Mouse (Mus musculus): Measurements from ENCODE around the gene Fbxw9.

Fbxw9 gene

DNA sequence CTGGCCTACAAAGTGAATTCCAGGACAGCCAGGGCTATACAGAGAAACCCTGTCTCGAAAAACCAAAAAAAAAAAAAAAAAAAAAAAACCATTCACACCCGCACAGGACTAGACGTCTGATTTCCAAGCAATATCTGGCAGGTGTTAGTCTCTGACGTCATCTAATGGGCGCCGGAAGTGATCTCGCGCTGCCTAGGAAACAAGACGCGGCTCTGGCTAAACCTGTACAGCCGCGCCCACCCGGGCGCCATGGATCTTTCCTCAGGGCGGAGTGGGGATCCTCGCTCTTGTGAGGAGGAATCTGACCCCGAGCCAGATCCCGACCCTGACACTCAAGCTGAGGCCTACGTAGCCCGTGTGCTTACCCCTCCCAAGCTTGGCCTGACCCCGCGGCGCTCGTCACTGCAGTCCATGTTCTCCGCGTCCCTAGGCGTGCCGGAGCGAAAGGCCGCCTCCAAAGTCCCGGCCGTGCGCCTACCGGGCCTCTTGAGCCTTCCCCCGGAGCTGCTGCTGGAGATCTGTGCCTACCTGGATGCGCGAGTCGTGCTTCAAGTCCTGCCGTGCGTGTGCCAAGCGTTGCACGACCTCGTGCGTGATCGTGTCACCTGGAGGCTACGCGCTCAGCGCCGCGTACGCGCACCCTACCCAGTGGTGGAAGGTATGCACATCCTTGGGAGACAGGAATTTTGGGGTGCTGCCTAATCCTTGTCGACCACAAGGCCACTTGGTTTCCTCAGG is at the start of gene Fbxw9:
Gene Fbxw9, plus strand, starts transcription at position 177 of the 738 bp plus-strand sequence.
- DNase-seq (ENCODE audit: extremely low read depth, insufficient read length, low spot score) = peak; percentile 77

- DNase-seq (ENCODE audit: extremely low read depth, insufficient read length, low spot score) = no peak
Observed at GRCm38 (mm10) chr8:85011242-85011641, 48.6 kb upstream of the Fbxw9 start.

- no peak for DNase-seq (ENCODE audit: extremely low read depth, insufficient read length, low spot score)
Observed at GRCm38 (mm10) chr8:85013230-85013840, 46.5 kb upstream of the Fbxw9 start.

DNA sequence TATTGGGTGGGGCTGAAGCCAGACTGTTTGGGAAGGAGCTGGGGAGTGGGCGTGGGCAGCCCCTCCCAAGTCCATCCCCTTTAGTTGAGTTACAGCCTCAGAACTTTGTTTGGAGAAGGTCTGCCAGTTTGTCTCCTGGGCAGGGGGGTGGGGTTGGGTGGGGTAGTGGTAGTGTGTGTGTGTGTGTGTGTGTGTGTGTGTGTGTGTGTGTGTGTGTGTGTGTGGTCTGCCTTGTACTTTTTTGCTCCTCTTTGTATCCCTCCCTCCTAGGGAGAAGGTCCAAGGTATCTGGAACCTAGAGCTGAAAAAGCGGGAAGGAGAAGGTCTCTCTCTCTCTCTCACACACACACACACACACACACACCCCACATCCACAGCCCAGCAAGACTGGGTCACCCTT is 45.4 kb upstream of the Fbxw9 start, which contains the start of gene Best2:
Gene Best2, minus strand, starts transcription at position 101 of the 400 bp plus-strand sequence.
- DNase-seq (ENCODE audit: extremely low read depth, insufficient read length, low spot score) = no peak

DNA sequence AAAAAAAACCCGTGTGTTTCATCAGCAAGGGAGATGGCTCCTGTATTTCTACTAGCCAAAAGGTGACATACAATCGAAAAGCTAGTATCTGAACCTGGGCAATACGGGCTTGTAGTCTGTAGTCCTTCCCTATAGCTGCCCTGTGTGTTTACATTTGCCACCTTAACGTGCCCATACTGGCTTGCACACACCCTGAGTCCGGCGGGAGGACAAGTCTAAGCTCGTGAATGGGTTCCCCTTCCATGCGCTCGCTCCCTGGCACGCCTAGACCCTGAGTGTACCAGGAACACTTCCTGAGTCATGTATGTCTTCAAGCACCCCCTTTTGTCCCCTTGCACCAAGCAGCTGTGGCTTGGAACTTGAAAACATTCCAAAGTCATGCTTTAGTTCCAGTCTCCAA is 43.1 kb upstream of the Fbxw9 start:
- no peak for DNase-seq (ENCODE audit: extremely low read depth, insufficient read length, low spot score)

DNA sequence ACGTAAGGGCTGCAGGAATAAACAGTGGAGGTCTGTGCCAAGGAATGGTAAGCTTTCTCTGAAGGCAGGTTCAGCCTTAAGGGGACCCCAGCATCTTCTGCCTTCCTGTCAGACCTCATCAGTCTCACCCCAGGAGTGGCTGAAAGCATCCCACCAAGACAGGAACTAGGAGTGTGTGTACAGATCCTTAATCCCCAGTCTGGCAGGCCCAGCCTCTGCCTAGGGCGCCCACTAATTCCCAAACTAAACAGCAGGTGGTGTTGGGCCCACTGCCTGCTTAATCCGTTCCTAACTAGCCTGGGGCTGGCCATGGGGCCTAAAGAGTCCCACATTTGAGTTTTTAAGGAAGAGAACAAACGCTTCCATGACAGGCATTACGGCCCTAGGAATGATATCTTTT is 42.6 kb upstream of the Fbxw9 start:
- no peak for DNase-seq (ENCODE audit: extremely low read depth, insufficient read length, low spot score)

DNA sequence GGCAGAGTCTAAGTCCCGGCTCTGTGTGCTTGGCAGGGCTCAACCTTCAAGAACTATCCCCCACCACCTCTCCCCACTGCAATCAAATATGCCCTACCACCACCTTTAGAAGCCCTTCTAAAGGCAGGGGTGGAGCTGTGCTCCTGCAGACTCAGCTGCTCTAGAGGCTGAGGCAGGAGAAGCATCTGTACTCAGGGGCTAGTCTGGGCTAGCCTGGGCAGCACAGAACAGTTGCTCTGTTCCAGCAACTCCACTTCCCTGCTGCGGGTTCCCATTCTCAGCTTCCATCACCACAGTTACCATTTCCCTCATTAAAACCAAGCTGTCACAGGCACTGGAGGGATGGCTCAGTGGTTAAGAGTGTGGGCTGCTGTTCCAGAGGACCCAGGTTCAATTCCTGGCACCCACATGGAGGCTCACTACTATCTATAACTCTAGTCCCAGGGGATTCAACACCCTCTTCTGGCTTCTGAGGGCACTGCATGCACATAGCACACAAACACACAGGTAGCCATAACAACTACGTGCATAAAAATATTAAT is 38.3 kb upstream of the Fbxw9 start:
- no peak for DNase-seq (ENCODE audit: extremely low read depth, insufficient read length, low spot score)

- no peak for DNase-seq (ENCODE audit: extremely low read depth, insufficient read length, low spot score)
Observed at GRCm38 (mm10) chr8:85023846-85024245, 36.0 kb upstream of the Fbxw9 start.

DNA sequence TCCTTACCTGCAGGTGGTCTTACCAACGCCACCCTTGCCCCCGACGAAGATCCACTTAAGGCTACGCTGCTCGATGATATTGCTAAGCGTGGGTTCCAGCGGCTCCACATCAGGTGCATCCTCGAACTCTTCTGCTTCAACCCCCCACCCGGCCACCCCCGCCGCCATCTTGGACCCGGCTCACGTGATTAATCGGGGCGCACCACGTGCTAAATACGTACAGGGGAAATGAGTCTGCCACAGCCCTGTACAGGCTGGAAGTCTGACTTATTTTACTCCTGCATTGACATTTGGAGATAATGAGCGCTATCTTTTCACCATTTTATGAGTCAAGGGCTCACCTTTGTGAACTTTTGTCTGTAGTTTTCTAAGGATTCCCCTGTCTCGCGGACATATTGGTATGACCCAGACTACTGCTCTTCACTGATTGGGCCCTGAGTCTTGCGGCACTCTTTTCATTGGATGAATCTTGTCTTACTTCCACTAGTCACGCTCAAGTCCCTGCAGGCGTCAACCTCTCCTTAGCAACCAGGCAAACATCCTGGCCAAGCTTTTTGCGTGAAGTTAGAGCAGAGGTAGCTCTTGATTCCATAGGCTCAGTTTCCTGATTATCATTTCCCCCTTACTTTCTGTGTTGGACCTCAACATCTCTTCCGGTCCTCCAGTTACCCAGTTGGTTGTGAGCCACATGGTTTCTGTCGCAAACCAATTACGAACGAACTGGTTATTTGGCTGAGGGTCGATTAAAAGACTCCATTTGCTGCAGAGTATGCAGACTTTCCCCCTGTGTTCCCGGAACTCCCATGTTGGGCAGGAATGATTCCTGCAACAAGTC is 34.5 kb upstream of the Fbxw9 start, which contains the start of gene Asna1:
Gene Asna1, minus strand, starts transcription at position 184 of the 835 bp plus-strand sequence.
- peak; percentile 79 for DNase-seq (ENCODE audit: extremely low read depth, insufficient read length, low spot score)

DNA sequence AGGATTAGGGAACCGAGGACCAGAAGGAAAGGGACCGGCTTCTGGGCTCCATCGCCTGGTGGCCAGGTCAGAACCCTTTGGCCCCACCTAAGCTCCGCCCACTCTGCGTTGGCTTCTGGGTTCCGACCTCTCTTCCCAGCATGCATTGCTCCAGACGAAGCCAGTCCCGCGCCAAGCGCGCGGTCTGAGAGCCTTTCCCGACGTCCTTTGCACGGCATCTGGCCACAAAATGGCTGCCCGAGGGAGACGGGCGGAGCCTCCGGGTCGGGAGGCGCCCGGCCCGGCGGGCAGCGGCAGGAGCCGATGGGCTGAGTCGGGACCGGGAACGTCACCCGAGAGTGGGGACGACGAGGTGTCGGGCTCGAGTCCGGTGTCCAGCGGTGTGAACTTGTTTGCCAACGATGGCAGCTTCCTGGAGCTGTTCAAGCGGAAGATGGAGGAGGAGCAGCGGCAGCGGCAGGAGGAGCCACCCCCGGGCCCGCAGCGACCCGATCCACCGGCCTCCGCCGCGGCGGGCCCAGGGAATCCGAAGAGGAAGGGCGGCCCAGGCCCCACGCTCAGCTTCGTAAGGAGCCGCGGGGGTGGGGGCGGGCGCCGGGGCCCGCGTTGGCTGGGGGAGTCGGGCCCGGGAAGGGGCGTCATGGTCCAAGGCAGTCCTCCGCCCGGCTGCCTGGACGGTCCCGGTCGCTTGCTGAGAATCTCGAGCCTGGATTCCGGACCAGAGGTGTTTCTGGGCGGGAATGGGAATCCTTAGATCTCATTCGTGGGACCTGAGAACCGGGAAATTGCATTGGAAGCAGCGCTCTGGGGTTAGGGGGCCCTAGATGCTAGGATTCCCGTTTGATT is 33.0 kb upstream of the Fbxw9 start, which contains the start of gene Trir:
Gene Trir, plus strand, starts transcription at position 154 of the 846 bp plus-strand sequence.
- peak; percentile 92 for DNase-seq (ENCODE audit: extremely low read depth, insufficient read length, low spot score)

DNA sequence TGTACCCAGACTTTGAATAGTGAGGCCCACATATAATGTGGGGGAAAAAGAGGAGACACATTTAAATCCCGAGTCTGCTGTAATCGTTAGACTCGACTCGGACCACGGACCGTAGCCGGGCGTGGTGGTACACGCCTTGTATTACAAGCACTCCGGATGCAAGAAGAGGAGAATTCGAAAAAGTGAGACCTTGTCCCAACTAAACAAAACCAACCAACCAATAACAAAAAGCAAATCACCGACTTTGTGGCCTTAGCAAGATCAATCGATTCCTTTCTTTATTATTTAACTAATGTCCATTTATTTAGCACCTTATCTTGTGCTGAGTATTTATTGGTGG is 32.4 kb upstream of the Fbxw9 start:
- DNase-seq (ENCODE audit: extremely low read depth, insufficient read length, low spot score) = no peak

- DNase-seq (ENCODE audit: extremely low read depth, insufficient read length, low spot score) = no peak
Observed at GRCm38 (mm10) chr8:85027922-85028321, 31.9 kb upstream of the Fbxw9 start.

- no peak for DNase-seq (ENCODE audit: extremely low read depth, insufficient read length, low spot score)
Observed at GRCm38 (mm10) chr8:85029271-85029670, 30.6 kb upstream of the Fbxw9 start.

DNA sequence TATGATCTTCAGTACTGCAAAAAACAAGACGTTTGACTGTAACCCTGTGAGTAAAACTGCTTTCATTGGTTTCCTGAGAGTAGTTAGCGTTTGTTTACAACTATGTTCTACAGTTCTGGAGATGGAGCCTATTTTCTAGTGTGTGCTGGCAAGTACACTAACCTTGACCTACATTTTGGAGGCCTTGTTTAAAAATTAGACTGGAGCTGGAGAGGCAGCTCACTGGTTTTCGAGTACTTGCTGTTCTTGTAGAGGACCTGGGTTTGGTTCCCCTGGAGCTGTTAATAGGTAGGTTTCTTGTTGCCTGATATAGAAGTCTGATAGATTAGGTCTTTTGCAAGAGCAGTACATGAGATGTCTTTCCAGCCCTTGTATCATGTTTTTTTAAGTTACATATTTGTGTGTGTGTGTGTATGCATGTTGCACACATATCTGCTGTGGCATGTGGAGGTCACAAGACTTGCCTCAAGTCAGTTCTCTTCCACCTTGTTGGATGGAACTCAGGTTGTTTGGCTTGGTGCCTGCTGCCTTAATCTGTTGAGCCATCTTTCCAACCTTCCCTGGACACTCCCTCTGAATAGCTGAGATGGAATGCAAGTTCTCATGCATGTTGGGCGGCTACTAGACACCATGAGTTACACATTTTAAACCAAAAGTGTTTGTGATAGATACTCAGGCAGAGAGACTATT is 27.1 kb upstream of the Fbxw9 start:
- no peak for DNase-seq (ENCODE audit: extremely low read depth, insufficient read length, low spot score)

GRCm38 (mm10) chr8:85033867-85034266 is 26.0 kb upstream of the Fbxw9 start:
- no peak for DNase-seq (ENCODE audit: extremely low read depth, insufficient read length, low spot score)

- no peak for DNase-seq (ENCODE audit: extremely low read depth, insufficient read length, low spot score)
Observed at GRCm38 (mm10) chr8:85034764-85035163, 25.1 kb upstream of the Fbxw9 start.

GRCm38 (mm10) chr8:85035165-85035727 is 24.6 kb upstream of the Fbxw9 start:
- DNase-seq (ENCODE audit: extremely low read depth, insufficient read length, low spot score) = no peak

DNA sequence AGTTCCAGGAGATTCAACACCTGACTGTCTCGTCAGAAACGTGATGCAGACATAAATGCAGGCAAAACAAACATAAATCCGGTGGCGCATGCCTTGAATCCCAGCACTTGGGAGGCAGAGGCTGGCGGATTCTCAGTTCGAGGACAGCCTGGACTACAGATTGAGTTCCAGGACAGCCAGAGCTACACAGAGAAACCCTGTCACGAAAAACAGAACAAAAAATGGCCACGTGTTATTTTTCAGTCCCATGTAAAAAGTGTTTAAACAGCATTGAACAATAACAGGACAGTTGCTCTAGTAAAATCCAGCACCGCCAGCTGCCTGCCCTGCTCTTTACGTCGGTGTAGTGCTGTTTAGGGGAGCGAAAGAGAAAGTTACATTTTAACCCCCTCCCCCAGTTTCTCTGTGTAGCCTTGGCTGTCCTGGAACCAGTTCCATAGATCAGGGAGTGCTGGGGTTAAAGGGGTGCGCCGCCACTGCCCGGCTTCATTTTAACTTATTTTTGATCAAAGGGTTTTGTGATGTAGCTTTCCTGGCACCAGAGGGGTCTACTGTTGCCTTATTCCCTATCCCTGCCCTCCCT is 24.0 kb upstream of the Fbxw9 start:
- DNase-seq (ENCODE audit: extremely low read depth, insufficient read length, low spot score) = no peak

DNA sequence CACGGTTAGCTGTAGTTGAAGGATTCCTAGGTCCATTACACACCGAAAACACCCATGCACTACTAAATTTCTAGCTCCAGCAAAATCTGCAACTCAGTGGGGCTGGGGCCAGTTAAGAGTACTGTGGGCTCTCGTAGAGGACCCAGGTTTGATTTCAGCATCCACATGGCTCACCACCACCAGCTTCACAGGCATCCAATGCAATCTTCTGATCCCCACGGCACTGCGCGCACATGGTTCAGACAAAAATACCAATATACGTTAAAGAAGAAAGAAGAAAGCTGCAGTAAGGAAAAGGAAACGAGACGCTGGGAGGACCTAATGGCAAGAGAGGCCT is 23.5 kb upstream of the Fbxw9 start:
- no peak for DNase-seq (ENCODE audit: extremely low read depth, insufficient read length, low spot score)

All from 3134 (cell line).